Mouse (Mus musculus) myocyte (in vitro differentiated cells): ENCODE measurements around the gene Tmeff2.

Source experiments
- E2F4 ChIP-seq: IDR thresholded peaks from one replicate; pipeline ENCODE4 v1.6.1; 2011; ENCODE audit warnings: mild to moderate bottlenecking, control low read depth, moderate library complexity; ENCODE audit not compliant: insufficient read depth
- MAX ChIP-seq: IDR thresholded peaks from one replicate; pipeline ENCODE4 v1.6.1; 2011; ENCODE audit warnings: low read depth, mild to moderate bottlenecking, control low read depth
- MYOD1 ChIP-seq, 3 experiments: IDR thresholded peaks; one replicate each; pipeline ENCODE4 v1.6.1; 2011; ENCODE audit warnings: control low read depth in 2 of 3, low read depth in 2 of 3, mild to moderate bottlenecking in 2 of 3, moderate library complexity in 1 of 3; ENCODE audit not compliant: insufficient read length in 2 of 3, control insufficient read depth in 1 of 3
- MYOG ChIP-seq, 3 experiments: IDR thresholded peaks; one replicate each; pipeline ENCODE4 v1.6.1; 2011; ENCODE audit warnings: control low read depth in 2 of 3, low read depth in 2 of 3, mild to moderate bottlenecking in 2 of 3; ENCODE audit not compliant: insufficient read length in 2 of 3, control insufficient read depth in 1 of 3, insufficient read depth in 1 of 3
- POLR2A ChIP-seq: IDR thresholded peaks from one replicate; pipeline ENCODE4 v1.6.1; 2011; ENCODE audit warnings: low read depth, mild to moderate bottlenecking, control low read depth, moderate library complexity; ENCODE audit not compliant: insufficient read length
- POLR2AphosphoS2 ChIP-seq: IDR thresholded peaks from one replicate; pipeline ENCODE4 v1.6.1; 2011; ENCODE audit warnings: low read depth, control low read depth; ENCODE audit not compliant: insufficient read length
- TCF12 ChIP-seq: IDR thresholded peaks from one replicate; pipeline ENCODE4 v1.6.1; 2011; ENCODE audit warnings: mild to moderate bottlenecking, control low read depth; ENCODE audit not compliant: poor library complexity, insufficient read depth, severe bottlenecking

DNA sequence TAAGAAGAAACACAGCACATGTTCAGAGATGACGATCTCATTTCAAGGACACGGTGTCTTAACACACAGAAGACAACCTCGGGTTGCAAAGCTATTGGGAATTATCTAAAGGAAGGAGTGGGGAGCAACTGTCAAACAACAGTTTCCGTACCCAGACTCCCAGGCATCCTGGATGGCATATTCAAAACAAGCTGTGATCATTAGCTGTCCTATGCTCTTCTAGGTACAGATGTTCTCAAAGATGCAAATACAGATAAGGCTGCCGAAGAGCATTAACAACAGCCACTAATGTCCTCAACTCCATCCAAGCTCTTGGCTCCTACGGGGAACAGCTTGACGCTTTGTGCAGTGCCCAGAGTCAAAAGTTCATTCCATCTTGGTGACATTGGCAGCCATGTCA lies 324.7 kb downstream of the Tmeff2 start:
- TF ChIP-seq TCF12 = no peak
- no peak for TF ChIP-seq POLR2A
- TF ChIP-seq MYOG (IDR thresholded peaks at IDR 0.05; ENCODE audit: control insufficient read depth in 1 of 3, insufficient read depth in 1 of 3, insufficient read length in 2 of 3, low read depth in 2 of 3) = no peak
- TF ChIP-seq POLR2AphosphoS2 = no peak
- TF ChIP-seq MAX = no peak
- TF ChIP-seq MYOD1 (IDR thresholded peaks at IDR 0.05; ENCODE audit: control insufficient read depth in 1 of 3, insufficient read length in 2 of 3, low read depth in 2 of 3) = no peak
- TF ChIP-seq E2F4 = no peak
